27 mouse cellular contexts compared by ENCODE assay signal in genomic region chr12:85673914-85674313, GRCm38 (mm10). TPM values are rescaled to one million over a fixed set of nuclear protein-coding genes. Genes with fewer than 3 reads are reported as not detected.
"Had no signal": no experiment of that assay in that cellular context is flagged by ENCODE, and none has a peak within 500 bp of the region (broad histone marks: within the 10 kb centered on the region; RNA-seq: fewer than 3 reads in every experiment).

No protein-coding gene starts in this region.

- H3K27me3 ChIP-seq: heart, embryonic 13.5 days; heart, embryonic 15.5 days; hindbrain, embryonic 12.5 days; kidney, embryonic 15.5 days; limb, embryonic 13.5 days; limb, embryonic 15.5 days; liver, embryonic 12.5 days had no signal

- ATAC-seq: hindbrain, embryonic 16.5 days; intestine, embryonic 16.5 days; liver, embryonic 12.5 days had no signal

- H3K9ac ChIP-seq: heart, embryonic 13.5 days; heart, embryonic 15.5 days; hindbrain, embryonic 12.5 days; hindbrain, embryonic 14.5 days; kidney, embryonic 15.5 days; limb, embryonic 13.5 days; limb, embryonic 15.5 days; liver, embryonic 12.5 days; liver, embryonic 14.5 days had no signal

- H3K4me3 ChIP-seq: heart, embryonic 13.5 days; heart, embryonic 15.5 days; hindbrain, embryonic 10.5 days; hindbrain, embryonic 12.5 days; kidney, embryonic 15.5 days; limb, embryonic 13.5 days; limb, embryonic 15.5 days; liver, embryonic 12.5 days had no signal

- DNase-seq: gastrocnemius, postnatal 14 days; gastrocnemius, postnatal 36 days; heart, adult 18-20 months; heart, postnatal 14 days; heart, postnatal 36 days; kidney, adult 11 months; kidney, adult 2 months; kidney, adult 9 months; kidney, postnatal 14 days; kidney, postnatal 36 days; layer of hippocampus, adult 9-11 months; layer of hippocampus, postnatal 36 days; left cerebral cortex, postnatal 4 days had no signal

- H3K36me3 ChIP-seq: heart, embryonic 13.5 days; heart, embryonic 15.5 days; hindbrain, embryonic 10.5 days; hindbrain, embryonic 12.5 days; kidney, embryonic 15.5 days; limb, embryonic 13.5 days; limb, embryonic 15.5 days; liver, embryonic 12.5 days had no signal

- H3K27ac ChIP-seq: heart, embryonic 13.5 days; heart, embryonic 15.5 days; hindbrain, embryonic 10.5 days; hindbrain, embryonic 12.5 days; hindbrain, embryonic 14.5 days; kidney, embryonic 15.5 days; kidney, postnatal 0 days; limb, embryonic 13.5 days; limb, embryonic 15.5 days; liver, embryonic 12.5 days; liver, embryonic 14.5 days had no signal

- H3K4me1 ChIP-seq: hindbrain, embryonic 10.5 days; liver, embryonic 12.5 days had no signal

RNA-seq across cellular contexts. Expression of gene Batf, which starts 12.6 kb away (rescaled TPM):
- total RNA-seq: gastrocnemius, adult 8-10 months; gastrocnemius, postnatal 36 days had no signal
